Mouse (Mus musculus) kidney, adult 9 months (tissue): ENCODE measurements at regions not wholly inside any gene's neighbourhood (a gene's known extent, or its start where the extent isn't known, plus 50 kb on each side); places are given as distances from the start of the nearest gene placed in this dataset.

ENCODE experiments used
- DNase-seq: peaks from one replicate; pipeline ENCODE4 v3.0.0; 2022

GRCm38 (mm10) chr14:24833211-24833610, 346.3 kb downstream of the Rps24 start:
- no peak for DNase-seq

GRCm38 (mm10) chr14:24838219-24838618, 351.3 kb downstream of the Rps24 start:
- DNase-seq, result no peak

- DNase-seq, result no peak
Observed at GRCm38 (mm10) chr14:24839056-24839455, 352.1 kb downstream of the Rps24 start.

GRCm38 (mm10) chr14:24841715-24842496, 355.0 kb downstream of the Rps24 start:
- DNase-seq, result no peak

GRCm38 (mm10) chr14:24843626-24844025, 356.7 kb downstream of the Rps24 start:
- DNase-seq, result no peak

- no peak for DNase-seq
Observed at GRCm38 (mm10) chr14:24850491-24850890, 363.6 kb downstream of the Rps24 start.

- DNase-seq, result no peak
Observed at GRCm38 (mm10) chr14:24854459-24854858, 367.5 kb downstream of the Rps24 start.

GRCm38 (mm10) chr14:24862171-24862570, 375.2 kb downstream of the Rps24 start:
- DNase-seq, result no peak

- DNase-seq, result no peak
Observed at GRCm38 (mm10) chr14:24862661-24863060, 375.7 kb downstream of the Rps24 start.

- DNase-seq, result no peak
Observed at GRCm38 (mm10) chr14:24863116-24863515, 376.2 kb downstream of the Rps24 start.

- DNase-seq, result no peak
Observed at GRCm38 (mm10) chr14:24865579-24866230, 378.8 kb downstream of the Rps24 start.

GRCm38 (mm10) chr14:24867816-24868215, 380.9 kb downstream of the Rps24 start:
- no peak for DNase-seq

GRCm38 (mm10) chr14:24868756-24869155, 381.8 kb downstream of the Rps24 start:
- DNase-seq, result no peak

GRCm38 (mm10) chr14:24870246-24870645, 383.3 kb downstream of the Rps24 start:
- no peak for DNase-seq

GRCm38 (mm10) chr14:24871392-24871998, 384.6 kb downstream of the Rps24 start:
- peak; percentile 14 for DNase-seq

GRCm38 (mm10) chr14:24872931-24873330, 386.0 kb downstream of the Rps24 start:
- DNase-seq, result no peak

GRCm38 (mm10) chr14:24873406-24873805, 386.5 kb downstream of the Rps24 start:
- DNase-seq, result no peak

- DNase-seq, result no peak
Observed at GRCm38 (mm10) chr14:24874426-24875155, 387.7 kb downstream of the Rps24 start.

- DNase-seq, result no peak
Observed at GRCm38 (mm10) chr14:24875156-24875545, 388.2 kb downstream of the Rps24 start.

- no peak for DNase-seq
Observed at GRCm38 (mm10) chr14:24875934-24876333, 389.0 kb downstream of the Rps24 start.

- DNase-seq, result no peak
Observed at GRCm38 (mm10) chr14:24876508-24876907, 389.6 kb downstream of the Rps24 start.

GRCm38 (mm10) chr14:24877853-24878252, 390.9 kb downstream of the Rps24 start:
- DNase-seq, result no peak

GRCm38 (mm10) chr14:24886164-24886563, 399.2 kb downstream of the Rps24 start:
- no peak for DNase-seq
